16 mouse cellular contexts compared by ENCODE assay signal in genomic region chr4:15448831-15449230, GRCm38 (mm10).
DNase-seq lines count a peak whose midpoint lies in the region; ATAC-seq and TF ChIP-seq lines count a peak whose summit lies in the region.
"Had no signal": no experiment of that assay in that cellular context is flagged by ENCODE, and none has a peak within 500 bp of the region (broad histone marks: within the 10 kb centered on the region; RNA-seq: fewer than 3 reads in every experiment).

No protein-coding gene starts in this region.

- no peaks in the 10 kb centered on the region for H3K27me3 ChIP-seq in midbrain, embryonic 12.5 days
- no peaks in the 10 kb centered on the region for H3K27me3 ChIP-seq in midbrain, embryonic 16.5 days (ENCODE audit: control insufficient read depth, insufficient read depth, low read depth, low read length)
- H3K27me3 ChIP-seq in forebrain, embryonic 16.5 days (replicated peaks; ENCODE audit: control insufficient read depth, insufficient read depth, low read length): no peaks in the 10 kb centered on the region
- H3K27me3 ChIP-seq in heart, adult 2 months (ENCODE audit: control insufficient read depth, insufficient read depth, low read length): no peaks in the 10 kb centered on the region
- H3K27me3 ChIP-seq: CH12.LX; kidney, embryonic 15.5 days; limb, embryonic 13.5 days; liver, embryonic 15.5 days had no signal

- no peak for TF ChIP-seq CTCF in heart, adult 2 months (IDR thresholded peaks at IDR 0.05)

- 64% methylated on average over 1 of the region's 1 CpGs for WGBS in midbrain, embryonic 12.5 days
- WGBS in midbrain, embryonic 16.5 days: 79% methylated on average over 1 of the region's 1 CpGs
- 40% methylated on average over 1 of the region's 1 CpGs for WGBS in forebrain, embryonic 16.5 days
- WGBS in heart, adult 2 months: 82% methylated on average over 1 of the region's 1 CpGs

- H3K9ac ChIP-seq in midbrain, embryonic 12.5 days (replicated peaks): no peak overlapping the region
- H3K9ac ChIP-seq in midbrain, embryonic 16.5 days (ENCODE audit: low read depth, low read length): no peak overlapping the region
- no peak overlapping the region for H3K9ac ChIP-seq in forebrain, embryonic 16.5 days (replicated peaks; ENCODE audit: low read depth, low read length)
- no peak overlapping the region for H3K9ac ChIP-seq in heart, adult 2 months (ENCODE audit: low read depth, low read length)
- H3K9ac ChIP-seq: kidney, embryonic 15.5 days; limb, embryonic 13.5 days; liver, embryonic 15.5 days had no signal

- ATAC-seq in cerebellum, adult (ENCODE audit: insufficient number of reproducible peaks, low FRiP score, low TSS enrichment): peak; percentile 87
- ATAC-seq in midbrain, embryonic 12.5 days (ENCODE audit: low FRiP score, low read depth): peak; percentile 68
- no peak for ATAC-seq in midbrain, embryonic 16.5 days
- ATAC-seq in forebrain, embryonic 16.5 days: peak; percentile 80

- no peak for TF ChIP-seq EP300 in heart, adult 2 months (IDR thresholded peaks at IDR 0.05; ENCODE audit: insufficient read depth, low read depth, low read length)

- H3K36me3 ChIP-seq in midbrain, embryonic 12.5 days: no peaks in the 10 kb centered on the region
- no peaks in the 10 kb centered on the region for H3K36me3 ChIP-seq in midbrain, embryonic 16.5 days (ENCODE audit: control insufficient read depth, insufficient read depth, low read length)
- H3K36me3 ChIP-seq in forebrain, embryonic 16.5 days (ENCODE audit: control insufficient read depth, insufficient read depth): no peaks in the 10 kb centered on the region
- no peaks in the 10 kb centered on the region for H3K36me3 ChIP-seq in heart, adult 2 months (ENCODE audit: control insufficient read depth, insufficient read depth, low read length)
- H3K36me3 ChIP-seq: kidney, embryonic 15.5 days; limb, embryonic 13.5 days; liver, embryonic 15.5 days had no signal

- H3K27ac ChIP-seq in midbrain, embryonic 12.5 days (replicated peaks): no peak overlapping the region
- no peak overlapping the region for H3K27ac ChIP-seq in midbrain, embryonic 16.5 days (ENCODE audit: low read length)
- no peak overlapping the region for H3K27ac ChIP-seq in forebrain, embryonic 16.5 days (ENCODE audit: low read length)
- H3K27ac ChIP-seq in heart, adult 2 months: no peak overlapping the region
- H3K27ac ChIP-seq: gastrocnemius, adult 2 months; kidney, embryonic 15.5 days; left cerebral cortex, adult 2 months; limb, embryonic 13.5 days; liver, embryonic 15.5 days had no signal

- intact Hi-C loops in heart, adult 2 months (cut with DNase I): no loop called here

- no peaks in the 10 kb centered on the region for H3K9me3 ChIP-seq in midbrain, embryonic 12.5 days
- no peaks in the 10 kb centered on the region for H3K9me3 ChIP-seq in midbrain, embryonic 16.5 days (replicated peaks; ENCODE audit: control insufficient read depth, low read length, poor library complexity, severe bottlenecking)
- no peaks in the 10 kb centered on the region for H3K9me3 ChIP-seq in forebrain, embryonic 16.5 days (ENCODE audit: control insufficient read depth, low read length)
- H3K9me3 ChIP-seq: kidney, embryonic 15.5 days; limb, embryonic 13.5 days; liver, embryonic 15.5 days had no signal

- DNase-seq in cerebellum, adult 11-12 months: no peak
- DNase-seq in retina, embryonic 14.5 days (ENCODE audit: low spot score): peak; percentile 89
- no peak for DNase-seq in adrenal gland, postnatal 14 days
- no peak for DNase-seq in heart, adult 2 months
- DNase-seq: gastrocnemius, adult 2 months; heart, adult 18-20 months; lung, postnatal 10 days had no signal

- H3K4me1 ChIP-seq in midbrain, embryonic 12.5 days: 0 out of 2 replicates have a peak, but pooled peaks cover 5% of the 10 kb centered on the region
- H3K4me1 ChIP-seq in midbrain, embryonic 16.5 days (ENCODE audit: control insufficient read depth, insufficient read depth, low read length): no peaks in the 10 kb centered on the region; the same call in 1 of the 2 replicates
- no peaks in the 10 kb centered on the region; the same call in 1 of the 2 replicates for H3K4me1 ChIP-seq in forebrain, embryonic 16.5 days (replicated peaks; ENCODE audit: control insufficient read depth, insufficient read depth, low read length)
- no peaks in the 10 kb centered on the region for H3K4me1 ChIP-seq in heart, adult 2 months (ENCODE audit: control insufficient read depth, insufficient read depth, low read length)
- H3K4me1 ChIP-seq: kidney, embryonic 15.5 days; limb, embryonic 13.5 days; liver, embryonic 15.5 days had no signal

- H3K79me2 ChIP-seq in heart, adult 2 months (replicated peaks; ENCODE audit: control insufficient read depth, insufficient read depth, low read length): no peaks in the 10 kb centered on the region

- H3K4me2 ChIP-seq in midbrain, embryonic 12.5 days (replicated peaks): no peak overlapping the region
- no peak overlapping the region for H3K4me2 ChIP-seq in midbrain, embryonic 16.5 days (ENCODE audit: low read length)
- H3K4me2 ChIP-seq in forebrain, embryonic 16.5 days (ENCODE audit: low read length): no peak overlapping the region
- H3K4me2 ChIP-seq: kidney, embryonic 15.5 days; limb, embryonic 13.5 days; liver, embryonic 15.5 days had no signal

- H3K4me3 ChIP-seq in midbrain, embryonic 12.5 days: no peak overlapping the region
- H3K4me3 ChIP-seq in midbrain, embryonic 16.5 days (ENCODE audit: low read depth, low read length): no peak overlapping the region
- no peak overlapping the region for H3K4me3 ChIP-seq in forebrain, embryonic 16.5 days (replicated peaks; ENCODE audit: low read length)
- no peak overlapping the region for H3K4me3 ChIP-seq in heart, adult 2 months
- H3K4me3 ChIP-seq: gastrocnemius, adult 2 months; kidney, embryonic 15.5 days; left cerebral cortex, adult 2 months; limb, embryonic 13.5 days; liver, embryonic 15.5 days had no signal

- no peak for TF ChIP-seq POLR2A in heart, adult 2 months (IDR thresholded peaks at IDR 0.05; ENCODE audit: insufficient read depth, low read depth, low read length)
